Mouse (Mus musculus): ENCODE data around the gene Mrgprb4. TPM values are rescaled to one million over a fixed set of nuclear protein-coding genes. Genes with fewer than 3 reads are reported as not detected.

The Mrgprb4 gene
- not detected for polyA plus RNA-seq (2017; shearing (Covaris generic))

DNA sequence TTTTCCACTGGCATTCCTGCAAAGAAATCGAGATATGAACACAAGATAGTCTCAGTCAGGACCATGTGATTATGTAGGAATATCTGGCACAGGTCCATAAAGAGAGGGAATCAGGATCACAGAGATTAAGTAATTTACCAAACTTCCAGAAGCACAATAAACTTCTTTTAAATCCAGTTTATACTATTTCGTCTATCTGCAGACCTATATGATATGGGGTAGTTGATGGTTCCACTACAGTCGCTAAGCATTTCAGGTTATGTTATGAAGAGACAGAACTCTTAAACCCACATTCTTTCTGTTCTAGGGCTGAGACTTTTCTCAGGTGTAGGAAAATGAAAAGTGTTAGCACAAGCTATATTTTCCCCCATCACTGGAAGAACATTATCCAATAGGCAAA, at the start of gene Mrgprb4:
Gene Mrgprb4, minus strand, starts transcription at position 101 of the 400 bp plus-strand sequence.

DNA sequence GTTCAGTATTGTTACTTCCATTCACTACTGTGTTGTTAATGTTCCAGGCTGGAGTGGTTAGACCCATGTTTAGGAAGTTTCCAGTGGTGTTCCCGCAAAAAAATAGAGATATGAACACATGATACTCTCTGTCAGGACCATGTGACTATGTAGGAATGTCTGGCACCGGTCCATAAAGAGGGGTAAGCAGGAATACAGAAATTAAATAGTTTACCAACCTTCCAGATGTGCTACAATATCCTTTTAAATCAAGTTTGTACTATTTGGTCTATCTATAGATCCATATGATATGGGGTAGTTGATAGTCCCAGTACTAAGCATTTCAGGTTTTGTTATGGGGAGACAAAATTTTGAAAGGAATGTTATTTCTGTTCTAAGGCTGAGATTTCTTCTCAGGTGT, 30.2 kb downstream of the Mrgprb4 start, which contains the start of gene Mrgprb5:
Gene Mrgprb5, minus strand, starts transcription at position 101 of the 400 bp plus-strand sequence.

Other genes with a start within 250 kb of the Mrgprb4 start
- gene Mrgpra4, start 217.2 kb downstream of the Mrgprb4 start, polyA plus RNA-seq (2017; shearing (Covaris generic)), result not detected
- not detected for gene Mrgprx1, start 171.7 kb downstream of the Mrgprb4 start, polyA plus RNA-seq (2017; shearing (Covaris generic))
- not detected for gene Mrgprb5, start 30.3 kb downstream of the Mrgprb4 start, polyA plus RNA-seq (2017; shearing (Covaris generic))
- not detected for gene Mrgprb8, start 189.2 kb upstream of the Mrgprb4 start, polyA plus RNA-seq (2017; shearing (Covaris generic))